Mouse (Mus musculus) cortical plate, adult 2 months (tissue): ENCODE results near the gene Dtnbp1.

Experiments used
- CTCF ChIP-seq: fragments of 200-500 bp; IDR thresholded peaks from 2 replicates; pipeline ENCODE4 v1.5.1; 2011; ENCODE audit warnings: mild to moderate bottlenecking, control low read depth, low read length; ENCODE audit not compliant: insufficient read depth; ENCODE audit errors: extremely low read depth
- POLR2A ChIP-seq: fragments of 200-500 bp; IDR thresholded peaks from 2 replicates; pipeline ENCODE4 v1.6.1; 2011; ENCODE audit warnings: mild to moderate bottlenecking, low read length, control low read depth; ENCODE audit not compliant: insufficient read depth; ENCODE audit errors: extremely low read depth

- no peak for TF ChIP-seq POLR2A
- no peak for TF ChIP-seq CTCF
Measured at GRCm38 (mm10) chr13:44999211-44999610, 2.7 kb downstream of the Dtnbp1 start.
